Mouse (Mus musculus) hindbrain, embryonic 15.5 days (tissue): ENCODE measurements around the gene Fkbp10. TPM values are rescaled to one million over a fixed set of nuclear protein-coding genes. Genes with fewer than 3 reads are reported as not detected.

Experiments
- ATAC-seq: fragments of 200-750 bp; cut with Nextera tagmentation; 2 replicates; pipeline ENCODE4 v1.8.0; 2017; ENCODE audit warnings: low read depth, moderate number of reproducible peaks, moderate TSS enrichment; ENCODE audit not compliant: low FRiP score
- H3K27ac ChIP-seq: fragments of 300-500 bp; sonication (generic); replicated peaks from 2 replicates; pipeline ENCODE4 v1.5.1; 2015; ENCODE audit warnings: mild to moderate bottlenecking, inconsistent platforms
- H3K27me3 ChIP-seq: fragments of 300-500 bp; sonication (generic); 2 replicates; pipeline ENCODE4 v1.6.1; 2015; ENCODE audit warnings: control low read depth, inconsistent platforms
- H3K36me3 ChIP-seq: fragments of 300-500 bp; sonication (generic); 2 replicates; pipeline ENCODE4 v1.6.1; 2015; ENCODE audit warnings: control low read depth, inconsistent platforms
- H3K4me1 ChIP-seq: fragments of 300-500 bp; sonication (generic); replicated peaks from 2 replicates; pipeline ENCODE4 v1.6.1; 2015; ENCODE audit warnings: control low read depth, inconsistent platforms
- H3K4me2 ChIP-seq: fragments of 300-500 bp; sonication (generic); 2 replicates; pipeline ENCODE4 v1.6.1; 2015; ENCODE audit warnings: moderate library complexity, mild to moderate bottlenecking, inconsistent platforms
- H3K4me3 ChIP-seq: fragments of 300-500 bp; sonication (generic); 2 replicates; pipeline ENCODE4 v1.5.1; 2015; ENCODE audit warnings: mild to moderate bottlenecking, inconsistent platforms
- H3K9ac ChIP-seq: fragments of 300-500 bp; sonication (generic); 2 replicates; pipeline ENCODE4 v1.6.1; 2015; ENCODE audit warnings: inconsistent platforms
- H3K9me3 ChIP-seq: fragments of 300-500 bp; sonication (generic); 2 replicates; pipeline ENCODE4 v1.6.1; 2016; ENCODE audit warnings: control low read depth, inconsistent platforms
- WGBS: fragments of 180-500 bp; shearing (Covaris S2); methylation state at CpG from one replicate; pipeline ENCODE4 v1.1.7; 2015; 5-methylcytosine and 5-hydroxymethylcytosine counted together
- polyA plus RNA-seq: library from polyadenylated mRNA; unstranded; fragments of >200 nt; fragmentation: Nextera tagmentation; extraction: Ambion mirVana; gene quantifications from 2 replicates; pipeline ENCODE4 v1.2.1, GENCODE M21; 2015

Gene Fkbp10
- polyA plus RNA-seq, 1 experiment from 2014 or later, result 27.1 TPM

DNA sequence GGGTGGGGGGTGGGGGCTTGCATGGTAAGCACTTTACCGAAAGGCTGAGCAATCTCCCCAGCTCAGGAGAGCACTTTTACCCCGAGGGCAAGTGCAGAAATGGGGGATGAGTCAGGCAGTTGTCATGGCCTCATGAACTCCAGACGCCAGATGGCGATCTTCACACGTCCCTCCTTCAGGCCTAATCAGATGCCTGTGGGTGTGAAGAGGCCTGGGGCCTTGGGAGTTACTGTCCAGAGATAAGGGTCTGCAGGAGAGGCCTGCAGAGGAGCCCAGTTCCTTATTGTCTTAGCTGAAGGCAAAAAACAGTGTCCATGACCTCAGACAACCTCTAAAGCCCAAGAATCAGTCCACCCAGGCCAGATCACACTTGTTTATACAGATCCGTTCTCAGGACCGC, 10.4 kb downstream of the Fkbp10 start:
- peak; percentile 19; the same call in 1 of the 2 replicates for ATAC-seq

GRCm38 (mm10) chr11:100426820-100427219, 11.3 kb downstream of the Fkbp10 start:
- no peaks in the 10 kb centered on the region for H3K27me3 ChIP-seq
- H3K9ac ChIP-seq, result no peak overlapping the region
- peaks cover 5% of the 10 kb centered on the region; the same call in 1 of the 2 replicates for H3K4me1 ChIP-seq
- no peak overlapping the region for H3K4me2 ChIP-seq
- no peak for ATAC-seq
- H3K9me3 ChIP-seq, result no peaks in the 10 kb centered on the region
- H3K27ac ChIP-seq, result no peak overlapping the region
- peaks cover 11% of the 10 kb centered on the region; the same call in 1 of the 2 replicates for H3K36me3 ChIP-seq
- WGBS, result 88% methylated on average over 3 of the region's 3 CpGs
- H3K4me3 ChIP-seq, result no peak overlapping the region

More for the DNA sequence above, 10.4 kb downstream of the Fkbp10 start:
- Histone ChIP-seq H3K4me2 (no peak overlapping the region), H3K4me3 (no peak overlapping the region), H3K36me3 (peaks cover 9% of the 10 kb centered on the region; the same call in 1 of the 2 replicates), H3K9me3 (no peaks in the 10 kb centered on the region), H3K9ac (no peak overlapping the region), H3K27ac (no peak overlapping the region), H3K27me3 (no peaks in the 10 kb centered on the region), H3K4me1 (peaks cover 5% of the 10 kb centered on the region; the same call in 1 of the 2 replicates)
- 37% methylated on average over 7 of the region's 7 CpGs for WGBS

DNA sequence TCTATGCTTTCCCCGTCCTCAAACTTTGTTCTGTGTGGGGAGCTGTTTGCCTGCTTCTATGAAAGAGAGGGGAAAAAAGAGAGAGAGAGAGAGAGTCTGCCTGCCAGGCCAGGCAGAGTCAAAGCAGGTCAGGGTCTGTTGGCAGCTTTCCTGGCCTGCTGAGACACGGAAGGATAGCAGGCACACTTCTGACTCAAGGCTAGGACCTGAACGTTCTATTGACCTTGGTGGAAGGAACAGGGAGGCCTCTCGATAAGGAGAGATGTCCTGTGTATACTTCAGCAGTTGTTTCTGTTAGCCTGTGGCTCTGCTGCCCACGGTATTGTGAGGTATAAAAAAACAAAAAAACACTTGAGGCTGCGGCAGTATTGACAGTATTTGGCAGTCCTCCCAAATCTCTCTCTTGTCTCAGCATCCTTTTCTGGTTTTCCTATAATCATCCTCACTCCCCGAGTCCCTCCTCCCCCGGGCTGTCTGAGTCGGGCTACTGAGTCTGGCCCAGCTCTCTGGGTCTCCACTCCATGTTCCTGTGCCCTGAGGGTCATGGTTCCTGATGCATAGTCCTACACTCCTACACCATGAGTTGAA, 13.2 kb downstream of the Fkbp10 start:
- no peaks in the 10 kb centered on the region for H3K27me3 ChIP-seq
- ATAC-seq, result peak; percentile 51; the same call in 1 of the 2 replicates
- no peak overlapping the region for H3K9ac ChIP-seq
- H3K4me1 ChIP-seq, result peaks cover 5% of the 10 kb centered on the region; the same call in 1 of the 2 replicates
- peaks cover 18% of the 10 kb centered on the region; the same call in 1 of the 2 replicates for H3K36me3 ChIP-seq
- H3K4me2 ChIP-seq, result no peak overlapping the region
- H3K27ac ChIP-seq, result peak overlapping the region; percentile 51; the same call in 1 of the 2 replicates
- H3K9me3 ChIP-seq, result no peaks in the 10 kb centered on the region
- WGBS, result 66% methylated on average over 9 of the region's 9 CpGs
- no peak overlapping the region for H3K4me3 ChIP-seq

GRCm38 (mm10) chr11:100430052-100430451, 14.6 kb downstream of the Fkbp10 start:
- ATAC-seq, result no peak
- Histone ChIP-seq H3K27me3 (no peaks in the 10 kb centered on the region), H3K9ac (no peak overlapping the region), H3K4me1 (peaks cover 5% of the 10 kb centered on the region; the same call in 1 of the 2 replicates), H3K27ac (no peak overlapping the region), H3K4me2 (no peak overlapping the region), H3K9me3 (no peaks in the 10 kb centered on the region), H3K36me3 (peaks cover 18% of the 10 kb centered on the region; the same call in 1 of the 2 replicates), H3K4me3 (no peak overlapping the region)
- 84% methylated on average over 7 of the region's 7 CpGs for WGBS

DNA sequence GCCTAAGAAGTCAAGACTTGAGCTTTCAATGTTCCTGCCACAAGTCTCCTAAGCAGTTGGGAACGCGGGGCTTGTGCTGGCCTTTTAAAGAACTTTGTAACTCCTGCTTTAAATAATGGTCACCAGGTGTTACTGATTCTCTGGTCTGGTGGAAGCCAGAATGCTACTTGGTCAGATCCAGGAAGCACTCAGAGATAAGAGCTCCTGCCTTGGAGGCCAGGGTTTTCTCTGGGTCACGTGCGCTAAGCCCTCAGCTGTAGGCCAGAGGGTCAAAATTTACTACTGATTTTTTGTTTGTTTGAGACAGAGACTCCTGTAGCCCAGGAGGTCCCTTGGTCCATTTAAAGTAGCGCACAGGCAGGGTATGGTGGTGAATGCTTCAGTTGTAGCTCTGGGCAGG, 16.5 kb downstream of the Fkbp10 start:
- no peaks in the 10 kb centered on the region for H3K9me3 ChIP-seq
- peaks cover 5% of the 10 kb centered on the region; the same call in 1 of the 2 replicates for H3K4me1 ChIP-seq
- no peak overlapping the region for H3K9ac ChIP-seq
- ATAC-seq, result no peak
- peaks cover 21% of the 10 kb centered on the region for H3K36me3 ChIP-seq
- no peaks in the 10 kb centered on the region for H3K27me3 ChIP-seq
- no peak overlapping the region for H3K27ac ChIP-seq
- H3K4me2 ChIP-seq, result no peak overlapping the region
- 95% methylated on average over 5 of the region's 5 CpGs for WGBS
- H3K4me3 ChIP-seq, result no peak overlapping the region

DNA sequence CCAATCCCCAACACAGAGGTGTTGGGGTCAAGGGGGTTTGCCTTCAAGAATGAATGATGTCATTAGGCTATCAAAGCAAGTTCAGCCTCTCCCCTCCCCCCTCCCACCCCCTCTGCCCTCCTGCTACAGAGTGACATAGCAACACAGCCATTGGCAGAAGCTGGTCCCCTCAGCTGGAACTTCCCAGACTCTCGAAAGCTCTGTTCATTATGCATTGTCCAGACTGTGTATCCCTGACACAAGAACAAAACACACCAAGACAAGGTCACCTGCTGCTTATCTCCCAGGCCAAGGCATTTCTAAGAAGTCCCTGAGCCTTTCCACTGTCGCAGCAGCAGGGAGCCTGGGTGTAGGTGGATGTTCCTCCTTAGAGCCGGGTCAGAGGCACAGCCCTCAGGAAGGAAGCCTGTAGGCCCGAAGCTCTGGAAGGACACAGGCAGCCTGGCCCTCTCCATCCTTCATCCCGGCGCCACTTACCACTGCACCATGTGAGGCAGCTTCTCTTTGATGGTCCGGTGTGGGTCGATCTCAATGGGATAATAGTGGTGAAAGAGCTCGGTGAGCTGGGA, 20.3 kb downstream of the Fkbp10 start:
- no peak overlapping the region for H3K4me2 ChIP-seq
- no peak for ATAC-seq
- peaks cover 17% of the 10 kb centered on the region for H3K36me3 ChIP-seq
- H3K9ac ChIP-seq, result no peak overlapping the region
- no peak overlapping the region for H3K4me3 ChIP-seq
- no peaks in the 10 kb centered on the region for H3K9me3 ChIP-seq
- 27% methylated on average over 9 of the region's 9 CpGs for WGBS
- H3K4me1 ChIP-seq, result peaks cover 11% of the 10 kb centered on the region
- H3K27ac ChIP-seq, result no peak overlapping the region
- H3K27me3 ChIP-seq, result no peaks in the 10 kb centered on the region

- Histone ChIP-seq H3K27ac (no peak overlapping the region), H3K4me3 (no peak overlapping the region), H3K9ac (no peak overlapping the region), H3K9me3 (no peaks in the 10 kb centered on the region), H3K4me2 (no peak overlapping the region), H3K36me3 (peaks cover 13% of the 10 kb centered on the region), H3K4me1 (peaks cover 18% of the 10 kb centered on the region), H3K27me3 (no peaks in the 10 kb centered on the region)
- WGBS, result 77% methylated on average over 1 of the region's 1 CpGs
- no peak for ATAC-seq
Observed at GRCm38 (mm10) chr11:100437901-100438300, 22.4 kb downstream of the Fkbp10 start.

DNA sequence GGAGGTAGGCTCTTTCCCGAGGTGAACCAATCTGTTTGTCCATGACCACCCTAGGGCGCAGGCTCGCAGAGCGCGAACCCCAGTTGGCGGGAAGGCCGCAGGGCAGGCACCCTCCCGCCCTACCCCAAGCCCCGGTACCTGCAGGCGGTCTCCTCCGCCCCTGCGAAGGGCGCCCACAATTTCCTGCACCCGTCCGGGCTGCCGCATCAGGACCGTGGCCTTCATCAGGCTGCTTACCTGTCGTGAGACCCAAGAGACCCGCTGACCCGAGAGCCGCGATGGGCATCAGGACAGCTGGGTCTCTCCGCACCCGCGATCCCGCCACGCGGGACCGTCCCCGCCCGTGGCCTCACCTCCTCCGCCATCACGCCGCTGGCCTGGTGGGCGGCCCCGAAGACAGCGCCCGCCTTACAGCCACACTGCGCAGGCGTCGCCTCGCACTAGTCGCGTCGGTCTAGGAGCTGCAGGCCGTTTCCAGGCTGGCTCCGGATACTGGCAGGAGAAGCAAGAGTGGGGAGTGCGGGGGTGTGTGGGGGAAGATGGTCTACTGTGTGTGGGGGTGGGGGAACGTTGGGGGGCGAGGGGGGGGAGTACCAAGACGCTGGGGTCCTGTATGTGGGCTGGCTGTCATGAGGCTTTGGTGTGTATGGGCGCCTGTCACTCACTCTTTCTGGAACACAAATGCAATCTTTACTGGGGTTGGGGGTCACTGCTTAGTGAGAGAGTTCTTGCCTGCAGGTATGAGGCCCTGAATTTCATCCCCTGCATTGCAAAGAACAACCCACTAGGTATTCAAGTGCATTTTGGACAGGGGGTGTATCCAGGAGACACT, 25.4 kb downstream of the Fkbp10 start:
- peak; percentile 97 for ATAC-seq
- H3K4me3 ChIP-seq, result peak overlapping the region; percentile 91
- WGBS, result under 1% methylated on average over 51 of the region's 52 CpGs

DNA sequence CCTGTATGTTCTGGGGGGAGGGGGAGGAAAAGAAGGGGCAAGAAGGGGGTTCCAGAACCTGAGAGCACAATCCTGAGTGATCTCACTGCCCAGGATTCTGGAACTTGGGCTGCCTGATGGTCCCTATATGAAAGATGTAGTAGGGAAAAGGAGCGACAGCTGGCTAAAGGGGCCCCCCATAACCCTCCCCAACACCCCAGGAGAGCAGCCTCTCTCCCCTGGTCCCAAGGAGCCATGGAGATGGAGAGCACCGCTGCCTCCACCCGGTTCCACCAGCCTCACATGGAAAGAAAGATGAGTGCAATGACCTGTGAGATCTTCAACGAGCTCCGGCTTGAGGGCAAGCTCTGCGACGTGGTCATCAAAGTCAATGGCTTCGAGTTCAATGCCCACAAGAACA, 26.3 kb downstream of the Fkbp10 start, which contains the start of the genes Nt5c3b and Klhl10:
Gene Nt5c3b, minus strand, starts transcription at position 12 of the 400 bp plus-strand sequence.
Gene Klhl10, plus strand, starts transcription at position 121 of the 400 bp plus-strand sequence.
- 82% methylated on average over 8 of the region's 8 CpGs for WGBS
- Histone ChIP-seq H3K27ac (peak within 1 kb of the TSS; percentile 82), H3K4me2 (peak within 1 kb of the TSS; percentile 85), H3K36me3 (peaks cover 5% of the 10 kb centered on the region; the same call in 1 of the 2 replicates), H3K9ac (peak within 1 kb of the TSS; percentile 94), H3K27me3 (no peaks in the 10 kb centered on the region), H3K4me1 (peaks cover 18% of the 10 kb centered on the region), H3K4me3 (peak within 1 kb of the TSS; percentile 91), H3K9me3 (no peaks in the 10 kb centered on the region)
- no peak for ATAC-seq

More for the DNA sequence above, 25.4 kb downstream of the Fkbp10 start:
- Histone ChIP-seq H3K27ac (peak overlapping the region; percentile 82), H3K4me2 (peak overlapping the region; percentile 85), H3K36me3 (peaks cover 7% of the 10 kb centered on the region), H3K9ac (peak overlapping the region; percentile 94), H3K4me1 (peaks cover 18% of the 10 kb centered on the region), H3K9me3 (no peaks in the 10 kb centered on the region), H3K27me3 (no peaks in the 10 kb centered on the region)

- no peaks in the 10 kb centered on the region for H3K9me3 ChIP-seq
- peaks cover 18% of the 10 kb centered on the region for H3K4me1 ChIP-seq
- ATAC-seq, result no peak
- H3K27me3 ChIP-seq, result no peaks in the 10 kb centered on the region
- no peak overlapping the region for H3K27ac ChIP-seq
- H3K4me2 ChIP-seq, result no peak overlapping the region
- WGBS, result 85% methylated on average over 6 of the region's 6 CpGs
- H3K36me3 ChIP-seq, result 0 out of 2 replicates have a peak, but pooled peaks cover 5% of the 10 kb centered on the region
- H3K9ac ChIP-seq, result no peak overlapping the region
- no peak overlapping the region for H3K4me3 ChIP-seq
Observed at GRCm38 (mm10) chr11:100442625-100443024, 27.1 kb downstream of the Fkbp10 start.

DNA sequence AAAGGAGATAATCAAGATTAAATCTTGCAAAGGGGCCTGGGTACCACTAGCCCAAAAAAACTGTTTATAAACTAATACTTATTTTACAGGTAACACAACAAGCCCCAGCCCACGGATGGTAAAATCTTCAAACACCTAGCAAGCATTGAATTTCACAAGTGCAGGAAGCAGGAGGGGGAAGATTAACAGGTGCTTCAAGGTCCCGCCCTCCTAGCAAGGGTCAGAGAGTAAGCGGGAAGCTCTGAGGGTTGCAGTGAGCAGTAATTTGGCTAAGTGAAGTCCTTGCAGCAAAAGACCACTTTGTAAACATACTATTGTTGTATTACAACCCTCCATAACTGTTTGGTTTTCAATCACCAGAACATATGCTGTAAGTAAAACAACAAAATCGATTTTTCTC, 41.8 kb downstream of the Fkbp10 start:
- Histone ChIP-seq H3K27me3 (no peaks in the 10 kb centered on the region), H3K4me3 (no peak overlapping the region), H3K4me2 (no peak overlapping the region), H3K36me3 (peaks cover 19% of the 10 kb centered on the region), H3K9ac (no peak overlapping the region), H3K9me3 (no peaks in the 10 kb centered on the region), H3K4me1 (no peaks in the 10 kb centered on the region), H3K27ac (no peak overlapping the region)
- ATAC-seq, result no peak
- 90% methylated on average over 4 of the region's 4 CpGs for WGBS

- no peak overlapping the region for H3K4me2 ChIP-seq
- no peak overlapping the region for H3K27ac ChIP-seq
- H3K27me3 ChIP-seq, result no peaks in the 10 kb centered on the region
- 96% methylated on average over 5 of the region's 5 CpGs for WGBS
- H3K4me3 ChIP-seq, result no peak overlapping the region
- no peak for ATAC-seq
- H3K36me3 ChIP-seq, result peaks cover 23% of the 10 kb centered on the region
- H3K9ac ChIP-seq, result no peak overlapping the region
- no peaks in the 10 kb centered on the region for H3K4me1 ChIP-seq
- no peaks in the 10 kb centered on the region for H3K9me3 ChIP-seq
Observed at GRCm38 (mm10) chr11:100457711-100458110, 42.2 kb downstream of the Fkbp10 start.
